Mouse (Mus musculus) bone marrow macrophage, adult 2 months (primary cell): ENCODE measurements around the gene Pld2.

ENCODE experiments used
- CTCF ChIP-seq: IDR thresholded peaks from 2 replicates; pipeline ENCODE4 v1.5.1; 2012; ENCODE audit warnings: low read depth, mild to moderate bottlenecking, low read length, moderate library complexity
- POLR2A ChIP-seq: IDR thresholded peaks from 2 replicates; pipeline ENCODE4 v1.6.1; 2012; ENCODE audit warnings: mild to moderate bottlenecking, low read depth, low read length, borderline replicate concordance

DNA sequence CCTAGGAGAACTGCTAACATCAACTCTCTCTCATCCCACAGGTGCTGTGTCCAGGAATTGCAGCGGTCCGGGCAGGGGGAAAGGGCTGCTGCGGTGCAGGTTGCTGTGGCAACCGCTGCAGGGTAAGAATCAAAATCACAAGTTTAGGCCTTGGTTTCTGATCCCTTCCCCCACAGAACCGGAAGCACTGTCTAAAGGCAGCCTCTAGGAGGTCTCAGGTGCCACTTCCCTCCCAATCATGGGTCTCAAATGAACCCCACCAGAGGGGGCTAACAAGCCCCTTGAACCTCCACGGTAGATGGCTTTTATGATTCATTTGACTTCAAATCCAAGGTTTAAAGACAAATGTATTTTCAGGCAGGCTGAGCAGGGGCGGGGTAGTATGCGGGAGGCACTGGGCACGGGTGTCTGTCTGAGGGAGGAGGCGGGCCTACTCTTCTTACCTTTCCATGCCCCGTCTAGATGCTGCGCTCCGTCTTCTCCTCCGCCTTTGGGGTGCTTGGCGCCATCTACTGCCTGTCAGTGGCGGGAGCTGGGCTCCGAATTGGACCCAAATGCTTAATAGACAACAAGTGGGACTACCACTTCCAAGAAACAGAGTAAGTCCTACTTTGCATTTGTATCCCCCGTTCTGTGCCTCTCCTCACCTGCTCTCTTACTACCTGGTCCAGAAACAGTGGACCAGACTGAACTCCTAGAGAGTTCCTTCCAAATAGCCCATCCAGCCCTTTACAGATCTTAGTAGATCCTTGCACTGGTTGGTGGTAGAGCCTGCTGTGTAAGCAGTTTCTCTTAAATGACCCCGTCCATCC lies 29.9 kb upstream of the Pld2 start:
- TF ChIP-seq POLR2A (no peak), CTCF (peak; percentile 50; the same call in 1 of the 2 replicates)
